Mouse (Mus musculus): ENCODE measurements around the gene Reg3b. TPM values are rescaled to one million over a fixed set of nuclear protein-coding genes. Genes with fewer than 3 reads are reported as not detected.

The Reg3b gene
- polyA plus RNA-seq, 1 experiment from 2014 or later, result 1.1 TPM

Other genes starting within 250 kb of the Reg3b start
- gene Reg3d, start 8.2 kb downstream of the Reg3b start, polyA plus RNA-seq (2015; fragmentation: Nextera tagmentation; extraction: Ambion mirVana), result not detected in 2 replicates
- not detected in 2 replicates for gene Reg3a, start 10.1 kb downstream of the Reg3b start, polyA plus RNA-seq (2015; fragmentation: Nextera tagmentation; extraction: Ambion mirVana)
- gene Reg2, start 25.0 kb downstream of the Reg3b start, polyA plus RNA-seq (2015; fragmentation: Nextera tagmentation; extraction: Ambion mirVana), result not detected in 2 replicates
- gene Reg1, start 52.1 kb downstream of the Reg3b start, polyA plus RNA-seq (2015; fragmentation: Nextera tagmentation; extraction: Ambion mirVana), result not detected in 2 replicates
- gene Reg3g, start 98.2 kb downstream of the Reg3b start, polyA plus RNA-seq (2015; fragmentation: Nextera tagmentation; extraction: Ambion mirVana), result not detected in 2 replicates

Data from neural tube, embryonic 13.5 days (tissue).